Mouse (Mus musculus) erythroblast, embryonic 14.5 days (primary cell): ENCODE results near the gene Dnajc15. TPM values are rescaled to one million over a fixed set of nuclear protein-coding genes. Genes with fewer than 3 reads are reported as not detected.
"Not testable (repeated sequence)": the region's sequence is repeated elsewhere in the genome, so short reads cannot be mapped to it uniquely, and the experiment has no call there.

ENCODE experiments used
- H3K27me3 ChIP-seq: 2 replicates; pipeline ENCODE4 v1.6.1; 2012; ENCODE audit warnings: inconsistent platforms; ENCODE audit not compliant: control insufficient read depth
- H3K36me3 ChIP-seq: 2 replicates; pipeline ENCODE4 v1.6.1; 2012; ENCODE audit warnings: mild to moderate bottlenecking, inconsistent platforms; ENCODE audit not compliant: control insufficient read depth
- H3K4me1 ChIP-seq: 2 replicates; pipeline ENCODE4 v1.6.1; 2012; ENCODE audit warnings: inconsistent platforms; ENCODE audit not compliant: control insufficient read depth
- H3K4me3 ChIP-seq: replicated peaks from 2 replicates; pipeline ENCODE3; 2012; ENCODE audit warnings: moderate library complexity, mild to moderate bottlenecking, inconsistent platforms
- H3K9me3 ChIP-seq: 2 replicates; pipeline ENCODE4 v1.6.1; 2012; ENCODE audit warnings: low read length, inconsistent platforms, mixed read lengths; ENCODE audit not compliant: control insufficient read depth
- GATA1 ChIP-seq: IDR thresholded peaks from 2 replicates; pipeline ENCODE4 v1.6.1; 2012; ENCODE audit warnings: low read length, inconsistent platforms, mixed read lengths
- TAL1 ChIP-seq: IDR thresholded peaks from 3 replicates; pipeline ENCODE4 v1.6.1; 2012; ENCODE audit warnings: low read length, inconsistent platforms, mixed read lengths
- polyA plus RNA-seq: library from polyadenylated mRNA; stranded (reverse); fragments of >175 nt; gene quantifications from 2 replicates; pipeline ENCODE4 v1.2.3, GENCODE M21; 2012

Gene Dnajc15
- polyA plus RNA-seq, 1 experiment = 1.5 TPM

DNA sequence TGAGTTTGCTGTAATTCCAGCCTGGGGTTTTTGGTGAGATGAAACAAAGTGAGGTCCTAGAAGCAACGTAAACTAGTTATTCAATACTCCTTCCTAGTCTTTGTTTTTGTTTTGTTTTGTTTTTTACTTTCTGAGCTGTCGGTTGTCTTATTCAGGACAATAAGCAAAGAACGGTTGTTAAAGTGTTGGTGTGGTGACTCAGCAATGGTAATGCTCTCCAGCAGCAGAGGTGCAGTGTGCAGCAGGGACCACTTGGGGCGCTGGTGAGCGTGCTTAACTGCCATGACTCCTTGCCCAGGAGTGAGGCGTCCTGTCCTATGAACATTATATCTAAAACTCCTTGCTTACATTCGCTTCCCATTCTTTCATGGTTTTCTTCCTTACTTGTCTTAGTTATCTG lies 15.0 kb upstream of the Dnajc15 start:
- no peaks in the 10 kb centered on the region for H3K36me3 ChIP-seq
- peaks cover 9% of the 10 kb centered on the region; the same call in 1 of the 2 replicates for H3K9me3 ChIP-seq
- H3K27me3 ChIP-seq = no peaks in the 10 kb centered on the region
- no peaks in the 10 kb centered on the region for H3K4me1 ChIP-seq
- no peak for TF ChIP-seq GATA1
- no peak for TF ChIP-seq TAL1
- H3K4me3 ChIP-seq = no peak overlapping the region

DNA sequence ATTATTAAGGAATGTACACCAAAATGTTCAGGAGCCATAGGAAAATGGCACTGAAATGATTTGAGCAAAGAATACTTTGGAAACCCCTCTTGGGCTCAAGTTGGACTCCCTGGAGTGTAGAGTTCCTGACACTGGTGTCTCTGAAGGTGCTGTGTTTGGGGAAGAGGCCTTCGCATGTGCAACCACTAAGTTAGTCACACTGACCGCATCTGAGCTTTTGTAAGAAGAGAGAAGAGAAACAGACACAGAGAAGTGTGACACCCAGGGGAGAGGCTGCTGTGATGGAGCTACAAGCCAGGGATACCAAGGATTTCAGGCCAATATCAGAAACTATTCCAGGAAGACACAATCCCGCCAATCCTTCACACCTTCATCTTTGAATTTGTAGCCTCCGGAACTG lies 12.0 kb upstream of the Dnajc15 start:
- Histone ChIP-seq H3K4me3 (no peak overlapping the region), H3K4me1 (no peaks in the 10 kb centered on the region), H3K36me3 (no peaks in the 10 kb centered on the region), H3K27me3 (no peaks in the 10 kb centered on the region), H3K9me3 (peaks cover 9% of the 10 kb centered on the region; the same call in 1 of the 2 replicates)
- TF ChIP-seq TAL1 = no peak
- TF ChIP-seq GATA1 = no peak

DNA sequence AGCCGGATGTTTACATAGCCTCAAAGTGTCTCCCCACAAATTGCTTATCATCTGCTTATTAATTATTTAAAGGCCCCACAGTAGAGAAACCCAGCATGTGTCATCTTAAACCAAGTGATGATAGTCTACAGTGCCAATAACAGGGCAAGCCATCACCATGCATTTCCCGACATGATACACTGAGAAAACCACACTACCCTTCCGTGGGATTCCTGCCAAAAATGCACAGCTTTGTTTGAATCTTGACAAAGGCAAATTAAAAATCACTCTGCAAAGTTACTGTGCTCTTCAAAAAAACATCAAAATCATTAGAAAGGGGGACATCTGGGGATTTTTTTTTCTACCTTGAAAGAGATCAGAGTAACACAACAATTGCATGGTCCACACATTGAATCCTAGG lies 11.5 kb upstream of the Dnajc15 start:
- Histone ChIP-seq H3K4me3 (no peak overlapping the region), H3K4me1 (no peaks in the 10 kb centered on the region), H3K27me3 (no peaks in the 10 kb centered on the region), H3K9me3 (peaks cover 8% of the 10 kb centered on the region; the same call in 1 of the 2 replicates), H3K36me3 (no peaks in the 10 kb centered on the region)
- TF ChIP-seq TAL1 = no peak
- TF ChIP-seq GATA1 = no peak

DNA sequence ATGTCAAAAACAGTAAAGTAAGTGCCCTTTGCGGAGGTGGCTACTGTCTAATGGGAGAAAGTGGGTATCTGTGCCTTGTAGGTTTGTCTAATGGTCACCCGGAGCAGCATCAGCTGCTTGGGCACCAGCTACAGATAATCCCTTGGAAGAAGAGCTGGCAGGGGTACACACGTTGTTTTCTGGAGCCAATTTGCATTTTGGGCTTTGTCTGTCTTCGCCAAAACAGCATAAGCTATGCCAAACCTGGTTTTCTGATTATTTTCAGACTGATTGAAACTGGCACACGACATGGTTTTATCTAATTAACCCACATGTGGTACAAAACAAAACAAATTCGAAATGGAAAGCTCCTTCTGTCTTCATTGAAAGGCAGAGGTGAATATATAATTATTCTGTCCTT lies 7.7 kb upstream of the Dnajc15 start:
- H3K9me3 ChIP-seq = no peaks in the 10 kb centered on the region
- no peaks in the 10 kb centered on the region for H3K27me3 ChIP-seq
- H3K4me1 ChIP-seq = no peaks in the 10 kb centered on the region
- no peak overlapping the region for H3K4me3 ChIP-seq
- TF ChIP-seq TAL1 (no peak), GATA1 (no peak)
- H3K36me3 ChIP-seq = no peaks in the 10 kb centered on the region

DNA sequence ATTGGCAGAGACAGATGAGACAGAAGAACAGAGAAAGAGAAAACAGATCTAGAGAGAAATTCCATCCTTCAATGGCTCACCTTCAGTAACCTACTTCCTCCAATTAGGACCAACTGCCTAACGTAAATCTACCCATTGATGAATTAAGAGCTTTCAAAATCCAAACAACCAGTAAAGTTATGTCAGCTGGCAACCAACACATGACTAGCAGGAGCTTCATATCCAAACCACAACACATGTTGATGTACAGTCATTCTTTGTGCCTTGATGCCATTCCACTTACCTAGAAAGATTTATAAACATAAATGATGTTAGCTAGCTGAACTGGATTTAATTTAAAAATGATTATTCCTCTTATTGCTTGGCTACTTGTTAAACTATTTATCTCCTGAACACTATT lies 7.1 kb upstream of the Dnajc15 start:
- TF ChIP-seq GATA1 = no peak
- TF ChIP-seq TAL1 = no peak
- Histone ChIP-seq H3K4me3 (no peak overlapping the region), H3K4me1 (no peaks in the 10 kb centered on the region), H3K36me3 (no peaks in the 10 kb centered on the region), H3K27me3 (no peaks in the 10 kb centered on the region), H3K9me3 (no peaks in the 10 kb centered on the region)

DNA sequence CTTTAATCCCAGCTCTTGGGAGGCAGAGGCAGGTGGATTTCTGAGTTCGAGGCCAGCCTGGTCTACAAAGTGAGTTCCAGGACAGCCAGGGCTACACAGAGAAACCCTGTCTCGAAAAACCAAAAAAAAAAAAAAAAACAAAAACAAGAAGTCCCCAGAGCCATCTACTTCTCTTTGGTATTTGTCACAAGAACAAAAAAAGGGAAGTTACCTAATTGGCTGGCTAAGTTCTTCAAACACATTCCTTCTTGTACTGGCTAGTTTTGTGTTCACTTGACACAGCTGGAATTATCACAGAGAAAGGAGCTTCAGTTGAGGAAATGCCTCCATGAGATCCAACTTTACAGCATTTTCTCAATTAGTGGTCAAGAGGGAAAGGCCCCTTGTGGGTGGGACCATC lies 3.0 kb upstream of the Dnajc15 start:
- H3K27me3 ChIP-seq, H3K36me3 ChIP-seq, H3K9me3 ChIP-seq, H3K4me3 ChIP-seq: not testable (repeated sequence)
- H3K4me1 ChIP-seq = peaks cover 13% of the 10 kb centered on the region

DNA sequence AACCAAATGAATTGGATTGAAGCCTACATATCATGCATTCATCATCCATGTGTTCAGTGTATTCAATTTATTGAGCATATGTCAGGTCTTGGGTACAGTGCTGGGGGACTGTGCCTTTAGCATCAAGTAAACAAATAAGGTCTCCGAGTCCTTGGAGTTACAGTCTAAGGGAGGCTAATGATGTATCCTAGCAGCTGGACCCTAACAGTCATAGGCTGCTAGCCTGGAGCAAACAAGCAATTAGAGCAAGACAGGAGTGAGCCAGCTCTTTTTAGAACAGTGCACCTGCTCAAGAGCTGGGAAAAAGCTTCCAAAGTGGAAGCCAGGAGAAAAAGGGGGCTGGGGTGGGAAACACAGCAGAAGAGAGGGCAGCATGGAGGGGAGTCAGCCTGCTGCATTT lies 1.3 kb upstream of the Dnajc15 start:
- no peaks in the 10 kb centered on the region for H3K9me3 ChIP-seq
- TF ChIP-seq TAL1 = no peak
- no peak for TF ChIP-seq GATA1
- H3K4me3 ChIP-seq = no peak overlapping the region
- H3K36me3 ChIP-seq = no peaks in the 10 kb centered on the region
- H3K27me3 ChIP-seq = no peaks in the 10 kb centered on the region
- H3K4me1 ChIP-seq = peaks cover 13% of the 10 kb centered on the region

DNA sequence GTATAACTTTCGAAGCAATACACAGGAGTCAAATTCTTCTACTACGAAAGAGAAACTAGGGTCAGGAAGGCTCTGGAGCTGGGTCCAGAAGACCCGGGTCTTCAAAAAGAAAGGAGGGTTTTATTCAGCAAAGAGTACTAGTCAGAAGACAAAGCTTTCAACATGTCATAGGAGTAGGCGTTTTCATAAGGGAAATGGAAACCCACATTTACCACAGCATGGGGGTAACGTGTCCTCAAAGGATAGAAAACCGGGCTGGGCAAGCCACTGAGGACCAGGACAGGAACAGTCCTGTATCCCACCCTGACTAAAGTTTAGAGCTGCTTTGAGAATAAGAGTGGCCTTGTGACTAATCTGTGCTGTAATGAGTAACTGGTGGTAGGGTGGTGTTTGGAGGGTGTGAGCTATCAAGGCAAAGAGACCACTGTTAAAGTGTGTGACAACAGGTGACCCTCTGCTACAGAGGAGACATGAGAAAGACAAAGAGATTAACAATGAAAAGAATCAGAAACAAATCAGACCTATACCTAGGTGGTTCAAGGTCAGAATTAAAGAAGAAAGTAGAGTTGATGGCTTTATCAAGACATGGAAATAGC lies 3.4 kb downstream of the Dnajc15 start:
- H3K9me3 ChIP-seq = no peaks in the 10 kb centered on the region
- H3K4me3 ChIP-seq = no peak overlapping the region
- TF ChIP-seq TAL1 (no peak), GATA1 (no peak)
- peaks cover 13% of the 10 kb centered on the region for H3K4me1 ChIP-seq
- peaks cover 3% of the 10 kb centered on the region for H3K36me3 ChIP-seq
- H3K27me3 ChIP-seq = no peaks in the 10 kb centered on the region

DNA sequence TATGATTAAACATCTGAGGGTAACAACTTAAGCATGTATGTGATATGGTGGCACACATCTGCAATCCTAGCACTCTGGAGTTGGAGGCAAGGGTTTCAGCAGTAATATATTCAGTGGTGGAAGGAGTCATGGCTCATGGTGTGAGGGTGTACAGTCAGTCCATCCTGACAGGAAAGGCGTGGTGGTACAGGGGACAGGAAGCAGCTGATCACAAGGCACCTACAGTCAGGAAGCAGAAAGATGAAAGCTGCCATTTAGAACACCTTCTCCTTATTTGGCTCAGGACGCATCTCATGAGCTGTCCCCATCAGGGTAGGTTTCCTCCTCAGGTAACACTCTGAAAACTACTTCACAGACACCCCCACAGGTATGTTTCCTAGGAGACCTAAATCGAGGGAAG lies 4.0 kb downstream of the Dnajc15 start:
- H3K27me3 ChIP-seq = no peaks in the 10 kb centered on the region
- H3K9me3 ChIP-seq = no peaks in the 10 kb centered on the region
- peaks cover 3% of the 10 kb centered on the region for H3K36me3 ChIP-seq
- H3K4me3 ChIP-seq = no peak overlapping the region
- TF ChIP-seq TAL1 = no peak
- TF ChIP-seq GATA1 = no peak
- H3K4me1 ChIP-seq = peaks cover 13% of the 10 kb centered on the region

DNA sequence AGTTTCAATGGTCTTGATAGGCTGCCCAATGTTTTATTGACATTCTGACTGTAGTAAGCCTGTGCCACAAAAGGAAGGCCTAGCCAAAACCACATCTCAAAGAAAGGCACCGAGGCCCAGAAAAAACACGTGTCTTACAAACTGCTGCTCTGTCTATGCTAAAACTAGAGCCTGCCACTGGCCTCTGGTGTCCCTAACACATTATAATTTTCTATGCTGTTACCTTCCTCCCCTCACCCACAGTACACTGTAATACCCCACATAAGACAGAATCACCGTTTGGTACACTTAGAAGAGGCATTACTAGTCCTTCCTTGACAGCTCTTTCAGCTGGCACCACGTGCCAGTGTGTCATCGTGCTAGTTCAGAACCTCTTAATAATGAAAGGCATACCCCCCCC lies 7.3 kb downstream of the Dnajc15 start:
- H3K27me3 ChIP-seq = no peaks in the 10 kb centered on the region
- no peak overlapping the region for H3K4me3 ChIP-seq
- no peaks in the 10 kb centered on the region for H3K4me1 ChIP-seq
- TF ChIP-seq GATA1 (no peak), TAL1 (no peak)
- H3K9me3 ChIP-seq = no peaks in the 10 kb centered on the region
- peaks cover 3% of the 10 kb centered on the region for H3K36me3 ChIP-seq
